Mouse (Mus musculus) CH12.LX (cell line): ENCODE results near the gene Pfpl. TPM values are rescaled to one million over a fixed set of nuclear protein-coding genes. Genes with fewer than 3 reads are reported as not detected.

Experiments used
- polyA plus RNA-seq: library from polyadenylated mRNA; unstranded; fragments of >175 nt; gene quantifications from 2 replicates; pipeline ENCODE4 v1.2.1, GENCODE M21; 2012; ENCODE audit warnings: low read depth; ENCODE audit not compliant: insufficient read length
- total RNA-seq, 2 experiments: library from RNA; depleted of rRNA; stranded (reverse); fragments of 300-350 nt in 1 of 2; fragments of >200 nt in 1 of 2; gene quantifications; 2 replicates each; pipeline ENCODE4 v1.2.3; 2012 to 2014

The Pfpl gene
- total and polyA plus RNA-seq, 3 experiments, result not detected

Other genes starting within 250 kb of the Pfpl start
- not detected in 2 replicates for gene Olfr1431, start 227.3 kb upstream of the Pfpl start, total RNA-seq (2012; rRNA removed)
- gene Olfr1431, start 227.3 kb upstream of the Pfpl start, total RNA-seq (2014; rRNA removed), result not detected in 2 replicates
- not detected in 2 replicates for gene Olfr1431, start 227.3 kb upstream of the Pfpl start, polyA plus RNA-seq
- gene Olfr1432, start 195.3 kb upstream of the Pfpl start, total RNA-seq (2012; rRNA removed), result not detected in 2 replicates
- not detected in 2 replicates for gene Olfr1432, start 195.3 kb upstream of the Pfpl start, total RNA-seq (2014; rRNA removed)
- gene Olfr1432, start 195.3 kb upstream of the Pfpl start, polyA plus RNA-seq, result not detected in 2 replicates
- not detected in 2 replicates for gene Olfr262, start 186.2 kb upstream of the Pfpl start, total RNA-seq (2012; rRNA removed)
- not detected in 2 replicates for gene Olfr262, start 186.2 kb upstream of the Pfpl start, total RNA-seq (2014; rRNA removed)
- not detected in 2 replicates for gene Olfr262, start 186.2 kb upstream of the Pfpl start, polyA plus RNA-seq
- not detected in 2 replicates for gene Olfr235, start 166.9 kb upstream of the Pfpl start, total RNA-seq (2012; rRNA removed)
- gene Olfr235, start 166.9 kb upstream of the Pfpl start, total RNA-seq (2014; rRNA removed), result not detected in 2 replicates
- gene Olfr235, start 166.9 kb upstream of the Pfpl start, polyA plus RNA-seq, result not detected in 2 replicates
- gene Olfr1434, start 148.1 kb upstream of the Pfpl start, total RNA-seq (2012; rRNA removed), result not detected in 2 replicates
- not detected in 2 replicates for gene Olfr1434, start 148.1 kb upstream of the Pfpl start, total RNA-seq (2014; rRNA removed)
- gene Olfr1434, start 148.1 kb upstream of the Pfpl start, polyA plus RNA-seq, result not detected in 2 replicates
- gene Olfr1436, start 128.8 kb upstream of the Pfpl start, total RNA-seq (2012; rRNA removed), result not detected in 2 replicates
- not detected in 2 replicates for gene Olfr1436, start 128.8 kb upstream of the Pfpl start, total RNA-seq (2014; rRNA removed)
- not detected in 2 replicates for gene Olfr1436, start 128.8 kb upstream of the Pfpl start, polyA plus RNA-seq
- gene Olfr1437, start 102.8 kb upstream of the Pfpl start, total RNA-seq (2012; rRNA removed), result not detected in 2 replicates
- gene Olfr1437, start 102.8 kb upstream of the Pfpl start, total RNA-seq (2014; rRNA removed), result not detected in 2 replicates
- gene Olfr1437, start 102.8 kb upstream of the Pfpl start, polyA plus RNA-seq, result not detected in 2 replicates
- not detected in 2 replicates for gene Olfr1438-ps1, start 92.0 kb upstream of the Pfpl start, total RNA-seq (2012; rRNA removed)
- not detected in 2 replicates for gene Olfr1438-ps1, start 92.0 kb upstream of the Pfpl start, total RNA-seq (2014; rRNA removed)
- not detected in 2 replicates for gene Olfr1438-ps1, start 92.0 kb upstream of the Pfpl start, polyA plus RNA-seq
- not detected in 2 replicates for gene Olfr1440, start 40.6 kb upstream of the Pfpl start, total RNA-seq (2012; rRNA removed)
- not detected in 2 replicates for gene Olfr1440, start 40.6 kb upstream of the Pfpl start, total RNA-seq (2014; rRNA removed)
- not detected in 2 replicates for gene Olfr1440, start 40.6 kb upstream of the Pfpl start, polyA plus RNA-seq
- gene Olfr1441, start 10.5 kb upstream of the Pfpl start, total RNA-seq (2012; rRNA removed), result 0.13 TPM in 1 of 2 replicates, not detected in the other
- not detected in 2 replicates for gene Olfr1441, start 10.5 kb upstream of the Pfpl start, total RNA-seq (2014; rRNA removed)
- not detected in 2 replicates for gene Olfr1441, start 10.5 kb upstream of the Pfpl start, polyA plus RNA-seq
- 43.8 and 53.6 TPM in 2 replicates for gene Mpeg1, start 32.9 kb downstream of the Pfpl start, total RNA-seq (2012; rRNA removed)
- gene Mpeg1, start 32.9 kb downstream of the Pfpl start, total RNA-seq (2014; rRNA removed), result 67.0 and 68.0 TPM in 2 replicates
- gene Mpeg1, start 32.9 kb downstream of the Pfpl start, polyA plus RNA-seq, result 241 and 270 TPM in 2 replicates
- gene Dtx4, start 73.5 kb downstream of the Pfpl start, total RNA-seq (2012; rRNA removed), result 19.2 and 21.2 TPM in 2 replicates
- gene Dtx4, start 73.5 kb downstream of the Pfpl start, total RNA-seq (2014; rRNA removed), result 15.6 and 16.4 TPM in 2 replicates
- gene Dtx4, start 73.5 kb downstream of the Pfpl start, polyA plus RNA-seq, result 28.7 and 30.5 TPM in 2 replicates
- gene Fam111a, start 117.8 kb downstream of the Pfpl start, total RNA-seq (2012; rRNA removed), result 47.6 and 53.6 TPM in 2 replicates
- 92.6 and 110 TPM in 2 replicates for gene Fam111a, start 117.8 kb downstream of the Pfpl start, total RNA-seq (2014; rRNA removed)
- gene Fam111a, start 117.8 kb downstream of the Pfpl start, polyA plus RNA-seq, result 102 and 103 TPM in 2 replicates
- gene Gm4952, start 172.1 kb downstream of the Pfpl start, total RNA-seq (2012; rRNA removed), result 0.13 and 0.17 TPM in 2 replicates
- 0.26 TPM in 1 of 2 replicates, not detected in the other for gene Gm4952, start 172.1 kb downstream of the Pfpl start, total RNA-seq (2014; rRNA removed)
- not detected in 2 replicates for gene Gm4952, start 172.1 kb downstream of the Pfpl start, polyA plus RNA-seq
- gene Glyat, start 205.4 kb downstream of the Pfpl start, total RNA-seq (2012; rRNA removed), result not detected in 2 replicates
- not detected in 2 replicates for gene Glyat, start 205.4 kb downstream of the Pfpl start, total RNA-seq (2014; rRNA removed)
- not detected in 2 replicates for gene Glyat, start 205.4 kb downstream of the Pfpl start, polyA plus RNA-seq
- not detected in 2 replicates for gene Olfr1442, start 242.5 kb downstream of the Pfpl start, total RNA-seq (2012; rRNA removed)
- gene Olfr1442, start 242.5 kb downstream of the Pfpl start, total RNA-seq (2014; rRNA removed), result not detected in 2 replicates
- gene Olfr1442, start 242.5 kb downstream of the Pfpl start, polyA plus RNA-seq, result not detected in 2 replicates